ENCODE assay signal across 22 mouse cellular contexts in genomic region chr9:24387230-24387629, GRCm38 (mm10).
DNase-seq lines count a peak whose midpoint lies in the region; ATAC-seq and TF ChIP-seq lines count a peak whose summit lies in the region.
"Had no signal": no experiment of that assay in that cellular context is flagged by ENCODE, and none has a peak within 500 bp of the region (broad histone marks: within the 10 kb centered on the region; RNA-seq: fewer than 3 reads in every experiment).

No protein-coding gene starts in this region.

- no peak overlapping the region for H3K4me3 ChIP-seq in G1E (ENCODE audit: low read depth, low read length)
- no peak overlapping the region for H3K4me3 ChIP-seq in liver, embryonic 13.5 days (replicated peaks)
- H3K4me3 ChIP-seq: embryonic facial prominence, embryonic 15.5 days; erythroblast, embryonic 14.5 days; forebrain, embryonic 10.5 days; heart, embryonic 15.5 days had no signal

- no peak for TF ChIP-seq CTCF in G1E (IDR thresholded peaks at IDR 0.05; ENCODE audit: low read depth, low read length)

- no peak for DNase-seq in G1E (ENCODE audit: low spot score)
- peak; percentile 13 for DNase-seq in c-Kit-positive CD71-positive TER-119-negative erythroid progenitor cells, embryonic 14.5 days (ENCODE audit: low read depth)
- DNase-seq in liver, embryonic 13.5 days, result peak; percentile 6
- no peak for DNase-seq in gastrocnemius, adult 18-20 months (ENCODE audit: low spot score)
- DNase-seq in Muller cell, postnatal 12 days (ENCODE audit: inconsistent ontology term), result no peak
- no peak for DNase-seq in urinary bladder, adult 18-20 months (ENCODE audit: low spot score in 2 of 2)
- DNase-seq: adrenal gland, postnatal 10 days; cerebellum, adult 18-20 months; cerebellum, postnatal 10 days; embryo, embryonic 11 days; gastrocnemius, postnatal 36 days; heart, adult 11 months; heart, postnatal 14 days had no signal

- H3K4me1 ChIP-seq in G1E (ENCODE audit: insufficient read depth, low read depth, low read length), result peaks cover 16% of the 10 kb centered on the region
- peaks cover 11% of the 10 kb centered on the region for H3K4me1 ChIP-seq in liver, embryonic 13.5 days (replicated peaks)
- H3K4me1 ChIP-seq: embryonic facial prominence, embryonic 15.5 days; forebrain, embryonic 10.5 days; heart, embryonic 15.5 days had no signal

- H3K27ac ChIP-seq in liver, embryonic 13.5 days, result no peak overlapping the region
- H3K27ac ChIP-seq: embryonic facial prominence, embryonic 15.5 days; forebrain, embryonic 10.5 days; heart, embryonic 15.5 days; hindbrain, embryonic 14.5 days had no signal

- H3K9me3 ChIP-seq in G1E (replicated peaks), result no peaks in the 10 kb centered on the region
- H3K9me3 ChIP-seq in liver, embryonic 13.5 days (replicated peaks), result no peaks in the 10 kb centered on the region
- H3K9me3 ChIP-seq: embryonic facial prominence, embryonic 15.5 days; forebrain, embryonic 10.5 days; heart, embryonic 15.5 days had no signal

- H3K27me3 ChIP-seq in G1E (ENCODE audit: insufficient read depth, low read length), result peaks cover 2% of the 10 kb centered on the region; the same call in 1 of the 2 replicates
- no peaks in the 10 kb centered on the region for H3K27me3 ChIP-seq in liver, embryonic 13.5 days
- H3K27me3 ChIP-seq: CH12.LX; embryonic facial prominence, embryonic 15.5 days; heart, embryonic 15.5 days had no signal

- ATAC-seq in G1E (ENCODE audit: extremely low read depth, insufficient number of reproducible peaks, low FRiP score, poor library complexity, severe bottlenecking), result peak; percentile 80
- ATAC-seq in liver, embryonic 13.5 days (ENCODE audit: low read depth), result peak; percentile 86
- peak; percentile 46; the same call in 1 of the 2 replicates for ATAC-seq in megakaryocyte progenitor cell, adult 5-6 weeks (replicated peaks; ENCODE audit: poor library complexity)
- ATAC-seq: forebrain, embryonic 14.5 days had no signal

- H3K9ac ChIP-seq in liver, embryonic 13.5 days, result no peak overlapping the region; the same call in 1 of the 2 replicates
- H3K9ac ChIP-seq: embryonic facial prominence, embryonic 15.5 days; heart, embryonic 15.5 days; hindbrain, embryonic 14.5 days had no signal

- no peaks in the 10 kb centered on the region for H3K36me3 ChIP-seq in G1E (replicated peaks)
- no peaks in the 10 kb centered on the region for H3K36me3 ChIP-seq in liver, embryonic 13.5 days
- H3K36me3 ChIP-seq: embryonic facial prominence, embryonic 15.5 days; forebrain, embryonic 10.5 days; heart, embryonic 15.5 days had no signal

- no peak overlapping the region for H3K4me2 ChIP-seq in liver, embryonic 13.5 days
- H3K4me2 ChIP-seq: embryonic facial prominence, embryonic 15.5 days; heart, embryonic 11.5 days; heart, embryonic 15.5 days; hindbrain, embryonic 14.5 days had no signal

Comparison
In these comparisons a context has a peak if more than half of its experiments do, and no peak if none do; other contexts are left out.
1. DNase-seq: peak in c-Kit-positive CD71-positive TER-119-negative erythroid progenitor cells, embryonic 14.5 days (single experiment) and liver, embryonic 13.5 days (single experiment); none in G1E (single experiment), gastrocnemius, adult 18-20 months (single experiment), Muller cell, postnatal 12 days (single experiment) and urinary bladder, adult 18-20 months (0 of 2).
2. Peak in every context shown above with its lines, with median percentiles within 50 percentile points of each other: ATAC-seq.